Mouse (Mus musculus): Measurements from ENCODE around the gene Fthl17f. TPM values are rescaled to one million over a fixed set of nuclear protein-coding genes. Genes with fewer than 3 reads are reported as not detected.
"Not testable (repeated sequence)": the region's sequence is repeated elsewhere in the genome, so short reads cannot be mapped to it uniquely, and the experiment has no call there.

The Fthl17f gene
- not detected in 2 replicates for total RNA-seq (2012; rRNA removed)
- polyA plus RNA-seq (2012; ENCODE audit: insufficient read depth in 1 of 2, insufficient read length in 2 of 2, low read depth in 1 of 2, low replicate concordance in 2 of 2, missing spikeins in 1 of 2): not detected

DNA sequence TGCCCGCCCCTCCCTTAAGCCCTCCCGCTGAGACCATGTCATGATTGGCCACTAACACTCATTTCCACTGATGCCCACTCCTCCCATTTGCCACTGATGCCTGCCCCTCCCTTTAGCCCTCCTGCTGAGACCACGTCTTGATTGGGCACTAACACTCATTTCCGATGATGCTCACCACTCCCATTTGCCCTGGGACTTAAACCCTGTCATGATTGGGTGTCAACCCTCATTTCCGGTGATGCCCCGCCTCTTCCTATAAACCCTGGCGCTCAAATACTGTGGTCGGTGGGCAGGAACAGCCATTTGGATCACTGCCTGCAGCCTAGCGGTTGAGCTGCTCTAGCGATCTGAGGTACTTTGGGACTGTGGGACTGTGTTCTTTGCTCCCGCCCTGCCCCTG is at the start of gene Fthl17f:
TSS of gene Fthl17f (plus strand) at position 301 of the 400 bp plus-strand sequence.
- not testable (repeated sequence) for DNase-seq (ENCODE audit: low read depth, low spot score); H3K27ac ChIP-seq (ENCODE audit: control insufficient read depth, low read depth, low read length)

DNA sequence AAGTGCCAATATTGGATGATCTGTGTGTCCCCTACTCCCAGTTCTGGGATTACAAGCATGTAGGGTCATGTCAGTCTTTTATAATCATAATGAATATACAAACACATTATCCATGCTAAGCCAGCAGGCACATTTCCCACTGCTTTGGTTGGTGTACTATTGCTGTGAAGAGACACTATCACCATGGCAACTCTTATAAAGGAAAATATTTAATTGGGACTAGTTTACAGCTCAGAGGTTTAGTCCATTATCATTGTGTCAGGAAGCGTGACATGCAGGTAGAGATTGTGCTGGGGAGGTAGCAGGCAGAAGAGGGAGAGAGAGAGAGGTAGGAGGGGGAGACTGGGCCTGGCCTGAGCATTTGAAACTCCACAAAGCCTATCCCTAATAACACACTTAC is 46.7 kb upstream of the Fthl17f start:
- no peaks in the 10 kb centered on the region for H3K4me1 ChIP-seq (ENCODE audit: control insufficient read depth in 1 of 2, insufficient read depth in 2 of 2, low read length in 2 of 2)
- no peaks in the 10 kb centered on the region for H3K27me3 ChIP-seq (ENCODE audit: control insufficient read depth in 1 of 2, insufficient read depth in 2 of 2, low read length in 2 of 2)
- no peak for DNase-seq (ENCODE audit: low read depth, low spot score)
- no peaks in the 10 kb centered on the region for H3K36me3 ChIP-seq (ENCODE audit: control insufficient read depth in 1 of 2, insufficient read depth in 2 of 2, low read length in 2 of 2)
- no peak overlapping the region for H3K27ac ChIP-seq (ENCODE audit: control insufficient read depth, low read depth, low read length)
- no peaks in the 10 kb centered on the region for H3K9me3 ChIP-seq (replicated peaks; ENCODE audit: insufficient read depth, low read length)
- no peak overlapping the region for H3K4me3 ChIP-seq (ENCODE audit: control insufficient read depth in 1 of 2, insufficient read depth in 1 of 2, low read depth in 2 of 2, low read length in 2 of 2)
- TF ChIP-seq RAD21 (IDR thresholded peaks at IDR 0.05; ENCODE audit: low read depth, low read length) (no peak), CHD1 (IDR thresholded peaks at IDR 0.05; ENCODE audit: low read depth, low read length) (no peak), CHD2 (IDR thresholded peaks at IDR 0.05; ENCODE audit: low read length) (no peak), POLR2A (IDR thresholded peaks at IDR 0.05; ENCODE audit: control insufficient read depth in 1 of 2, insufficient read depth in 1 of 2, low read depth in 1 of 2, low read length in 2 of 2, poor library complexity in 1 of 2) (no peak), KAT2A (conservative IDR thresholded peaks at IDR 0.05; ENCODE audit: low read depth, low read length) (no peak), USF1 (IDR thresholded peaks at IDR 0.05; ENCODE audit: low read depth, low read length) (no peak), JUND (IDR thresholded peaks at IDR 0.05; ENCODE audit: low read depth, low read length) (no peak)
- H3K9ac ChIP-seq (ENCODE audit: control insufficient read depth, low read depth, low read length, poor library complexity, severe bottlenecking): no peak overlapping the region
- H3K79me2 ChIP-seq (ENCODE audit: control insufficient read depth, insufficient read depth, low read length, poor library complexity): no peaks in the 10 kb centered on the region

More for the DNA sequence above, at the start of gene Fthl17f:
- H3K4me1 ChIP-seq (ENCODE audit: control insufficient read depth in 1 of 2, insufficient read depth in 2 of 2, low read length in 2 of 2); H3K79me2 ChIP-seq (ENCODE audit: control insufficient read depth, insufficient read depth, low read length, poor library complexity); H3K9me3 ChIP-seq (replicated peaks; ENCODE audit: insufficient read depth, low read length); H3K9ac ChIP-seq (ENCODE audit: control insufficient read depth, low read depth, low read length, poor library complexity, severe bottlenecking); H3K27me3 ChIP-seq (ENCODE audit: control insufficient read depth in 1 of 2, insufficient read depth in 2 of 2, low read length in 2 of 2); H3K4me3 ChIP-seq (ENCODE audit: control insufficient read depth in 1 of 2, insufficient read depth in 1 of 2, low read depth in 2 of 2, low read length in 2 of 2); H3K36me3 ChIP-seq (ENCODE audit: control insufficient read depth in 1 of 2, insufficient read depth in 2 of 2, low read length in 2 of 2): not testable (repeated sequence)

DNA sequence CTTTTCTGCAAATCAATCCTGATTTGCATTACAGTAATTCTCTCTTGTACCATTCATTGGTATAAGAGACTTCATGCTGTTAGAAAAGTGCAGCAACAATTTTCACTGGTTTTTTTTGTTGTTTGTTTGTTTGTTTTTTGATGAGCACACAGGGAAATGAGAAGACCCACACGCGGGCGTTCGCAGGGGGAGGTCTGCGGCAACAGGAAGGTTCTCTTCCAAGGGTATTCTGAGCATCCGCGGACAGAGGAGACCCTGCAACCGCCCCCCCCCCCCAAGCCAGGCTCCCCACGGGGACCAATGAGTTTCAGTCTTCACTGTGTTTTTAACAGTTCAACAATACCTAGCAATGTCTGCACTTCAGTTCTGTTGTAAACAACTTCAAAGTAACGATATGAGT is 43.3 kb upstream of the Fthl17f start:
- H3K4me1 ChIP-seq (ENCODE audit: control insufficient read depth in 1 of 2, insufficient read depth in 2 of 2, low read length in 2 of 2): no peaks in the 10 kb centered on the region
- no peak overlapping the region for H3K9ac ChIP-seq (ENCODE audit: control insufficient read depth, low read depth, low read length, poor library complexity, severe bottlenecking)
- DNase-seq (ENCODE audit: low read depth, low spot score): no peak
- H3K36me3 ChIP-seq (ENCODE audit: control insufficient read depth in 1 of 2, insufficient read depth in 2 of 2, low read length in 2 of 2): no peaks in the 10 kb centered on the region
- TF ChIP-seq MAFK (IDR thresholded peaks at IDR 0.05; ENCODE audit: borderline replicate concordance, low read depth, low read length) (no peak), NRF1 (IDR thresholded peaks at IDR 0.05; ENCODE audit: insufficient read depth, low read depth, low read length, poor library complexity, severe bottlenecking) (no peak), USF2 (IDR thresholded peaks at IDR 0.05; ENCODE audit: borderline replicate concordance in 1 of 2, insufficient read depth in 1 of 2, low read depth in 1 of 2, low read length in 2 of 2) (no peak), EP300 (IDR thresholded peaks at IDR 0.05; ENCODE audit: low read depth in 1 of 2, low read length in 2 of 2) (no peak)
- no peaks in the 10 kb centered on the region for H3K27me3 ChIP-seq (ENCODE audit: control insufficient read depth in 1 of 2, insufficient read depth in 2 of 2, low read length in 2 of 2)
- H3K4me3 ChIP-seq (ENCODE audit: control insufficient read depth in 1 of 2, insufficient read depth in 1 of 2, low read depth in 2 of 2, low read length in 2 of 2): no peak overlapping the region
- no peaks in the 10 kb centered on the region for H3K9me3 ChIP-seq (replicated peaks; ENCODE audit: insufficient read depth, low read length)
- H3K27ac ChIP-seq (ENCODE audit: control insufficient read depth, low read depth, low read length): no peak overlapping the region
- no peaks in the 10 kb centered on the region for H3K79me2 ChIP-seq (ENCODE audit: control insufficient read depth, insufficient read depth, low read length, poor library complexity)

DNA sequence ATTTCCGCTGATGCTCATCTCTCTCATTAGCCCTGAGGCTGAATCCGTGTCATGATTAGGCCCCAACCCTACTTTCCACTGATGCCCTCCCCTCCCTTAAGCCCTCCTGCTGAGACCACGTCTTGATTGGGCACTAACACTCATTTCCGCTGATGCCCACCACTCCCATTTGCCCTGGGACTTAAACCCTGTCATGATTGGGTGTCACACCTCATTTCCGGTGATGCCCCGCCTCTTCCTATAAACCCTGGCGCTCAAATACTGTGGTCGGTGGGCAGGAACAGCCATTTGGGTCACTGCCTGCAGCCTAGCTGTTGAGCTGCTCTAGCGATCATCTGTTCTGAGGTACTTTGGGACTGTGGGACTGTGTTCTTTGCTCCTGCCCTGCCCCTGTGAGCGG is 29.6 kb upstream of the Fthl17f start, which contains the start of gene Fthl17e:
TSS of gene Fthl17e (plus strand) at position 301 of the 400 bp plus-strand sequence.
- not testable (repeated sequence) for H3K4me3 ChIP-seq (ENCODE audit: control insufficient read depth in 1 of 2, insufficient read depth in 1 of 2, low read depth in 2 of 2, low read length in 2 of 2); H3K4me1 ChIP-seq (ENCODE audit: control insufficient read depth in 1 of 2, insufficient read depth in 2 of 2, low read length in 2 of 2); DNase-seq (ENCODE audit: low read depth, low spot score); H3K27me3 ChIP-seq (ENCODE audit: control insufficient read depth in 1 of 2, insufficient read depth in 2 of 2, low read length in 2 of 2); H3K79me2 ChIP-seq (ENCODE audit: control insufficient read depth, insufficient read depth, low read length, poor library complexity); H3K9me3 ChIP-seq (replicated peaks; ENCODE audit: insufficient read depth, low read length); H3K9ac ChIP-seq (ENCODE audit: control insufficient read depth, low read depth, low read length, poor library complexity, severe bottlenecking); H3K27ac ChIP-seq (ENCODE audit: control insufficient read depth, low read depth, low read length); H3K36me3 ChIP-seq (ENCODE audit: control insufficient read depth in 1 of 2, insufficient read depth in 2 of 2, low read length in 2 of 2)

All from MEL (cell line).